Mouse (Mus musculus): ENCODE measurements at regions not wholly inside any gene's neighbourhood (a gene's known extent, or its start where the extent isn't known, plus 50 kb on each side); places are given as distances from the start of the nearest gene placed in this dataset.

DNA sequence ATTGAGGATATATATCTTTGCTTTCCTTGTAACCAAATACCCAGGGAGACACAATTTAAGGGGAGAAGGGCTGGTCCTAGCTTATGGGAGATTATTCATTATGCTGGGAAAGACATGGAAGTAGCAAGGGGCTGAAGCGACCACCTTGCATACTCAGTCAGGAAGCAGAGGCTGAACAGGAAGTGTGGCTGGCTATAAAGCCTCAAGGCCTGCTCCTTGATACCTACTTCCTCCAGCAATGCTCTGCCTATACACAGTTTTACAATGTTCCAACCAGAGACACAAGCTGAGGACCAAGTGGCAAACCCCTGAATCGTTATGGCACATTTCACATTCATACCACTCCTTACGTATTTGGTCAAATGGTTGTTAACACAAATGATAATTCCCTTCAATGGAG, 284.3 kb downstream of the Gm11361 start:
- TF ChIP-seq CTCF (IDR thresholded peaks at IDR 0.05; ENCODE audit: low read depth) = no peak
- no peak for TF ChIP-seq EP300 (IDR thresholded peaks at IDR 0.05; ENCODE audit: low read depth)
